Mouse (Mus musculus) adrenal gland, postnatal 36 days (tissue): ENCODE measurements around the gene Miga2. TPM values are rescaled to one million over a fixed set of nuclear protein-coding genes. Genes with fewer than 3 reads are reported as not detected.

Experiments
- DNase-seq, 2 experiments: peaks; one replicate each; pipeline ENCODE4 v3.0.0; 2021; ENCODE audit warnings: mixed read lengths in 1 of 2
- long read RNA-seq, 2 experiments: library from polyadenylated mRNA; stranded (forward); transcript quantifications; one replicate each; pipeline ENCODE4 v2.0.0; 2021; ENCODE audit warnings: borderline sequencing depth in 2 of 2
- total RNA-seq, 2 experiments: library from RNA; stranded (reverse); gene quantifications; 2 replicates each; pipeline ENCODE4 v1.2.3; 2021

The Miga2 gene
- 10 to 100 TPM; 72.9 to 89.7 TPM for total RNA-seq
- long read RNA-seq, experiment 1, transcript Miga2-201 (16 exons, 3,381 nt), result major isoform, 35 of 67 reads
- long read RNA-seq, experiment 1, partial matches to known transcripts, result 8 of 67 reads
- long read RNA-seq, experiment 1, other reads (novel, unspliced or antisense), result 21 of 67 reads
- long read RNA-seq, experiment 2, transcript Miga2-201 (16 exons, 3,381 nt), result major isoform, 25 of 42 reads
- long read RNA-seq, experiment 2, partial matches to known transcripts, result 3 of 42 reads
- long read RNA-seq, experiment 2, other reads (novel, unspliced or antisense), result 11 of 42 reads

- DNase-seq, result peak; percentile 99
Observed at GRCm38 (mm10) chr2:30363773-30364650, at the start of gene Miga2. Gene Miga2, plus strand, starts transcription at chr2:30364233.

DNA sequence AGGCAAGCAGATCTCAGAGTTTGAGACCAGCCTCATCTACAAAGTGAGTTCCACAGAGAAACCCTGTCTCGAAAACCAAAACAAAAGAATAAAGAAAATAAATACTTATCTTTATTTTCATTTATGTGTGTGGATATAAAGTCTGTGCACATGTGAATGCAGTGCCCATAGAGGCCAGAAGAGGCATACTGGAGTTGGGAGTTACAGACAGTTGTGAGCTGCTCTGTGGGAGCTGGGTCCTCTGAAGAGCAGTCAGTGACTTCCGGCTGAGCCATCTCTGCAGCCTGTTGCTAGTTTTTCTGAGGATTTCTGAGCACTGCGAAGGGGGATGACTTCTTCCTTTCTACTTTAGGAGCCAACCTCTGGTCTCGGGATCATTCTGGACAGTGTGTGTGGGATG lies 47.9 kb upstream of the Miga2 start:
- no peak for DNase-seq

DNA sequence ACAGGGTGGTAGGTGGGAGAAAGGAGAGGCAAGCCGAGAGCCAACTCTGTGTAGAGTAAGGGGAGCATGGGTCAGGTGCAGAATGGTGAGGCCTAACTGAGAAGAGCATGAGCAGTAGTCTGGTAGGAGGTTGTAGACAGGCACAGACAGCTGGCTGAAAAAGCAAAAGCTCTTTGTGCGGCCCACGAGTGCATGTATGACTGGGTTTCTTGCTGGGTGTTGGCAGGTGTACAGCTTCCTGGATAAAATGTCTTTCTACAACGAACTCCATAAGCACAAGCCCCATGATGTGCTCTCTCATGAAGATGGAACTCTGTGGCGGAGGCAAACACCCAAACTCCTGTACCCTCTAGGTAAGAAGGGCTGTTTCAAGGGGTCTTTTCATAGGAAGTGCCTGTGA lies 47.1 kb upstream of the Miga2 start:
- no peak for DNase-seq

DNA sequence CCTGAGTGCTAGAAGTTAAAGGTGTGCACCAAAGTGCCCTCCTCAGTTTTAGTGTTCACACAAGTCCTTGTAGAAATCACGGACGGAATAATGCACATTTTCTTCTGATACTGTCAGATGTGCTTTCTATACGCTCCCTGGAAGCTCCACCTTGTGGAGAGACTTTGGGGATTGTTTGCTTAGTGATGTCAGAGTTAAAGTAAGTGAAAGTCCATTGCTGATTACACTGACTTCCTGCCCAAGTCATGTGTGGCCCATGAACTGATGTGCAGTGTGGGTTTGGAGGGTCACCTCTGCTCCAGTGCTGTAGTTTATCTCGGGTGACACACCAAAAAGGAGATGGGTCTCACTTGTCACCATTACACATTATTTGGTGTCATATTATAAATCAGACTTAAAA lies 44.8 kb upstream of the Miga2 start:
- DNase-seq, result no peak

DNA sequence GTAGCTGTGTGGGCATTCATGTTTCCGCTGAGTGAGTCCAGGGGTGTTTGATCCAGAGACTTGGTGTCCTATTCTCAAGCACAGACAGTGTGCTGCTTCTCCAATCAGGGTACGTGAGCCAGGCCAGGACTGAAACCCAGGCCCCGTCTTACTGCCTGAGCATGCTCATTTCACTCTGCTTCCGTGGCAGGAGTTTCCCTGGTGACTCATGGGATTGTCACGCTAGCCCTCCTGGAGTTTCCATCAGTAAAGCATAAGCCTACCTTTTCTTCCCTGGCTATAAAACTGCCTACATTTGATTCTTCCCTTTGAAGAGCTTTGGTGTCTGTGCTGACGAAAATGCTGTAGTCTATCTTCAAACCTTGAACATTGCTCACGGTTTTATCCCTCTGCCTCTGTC lies 40.9 kb upstream of the Miga2 start:
- peak; percentile 46 to 51 for DNase-seq

DNA sequence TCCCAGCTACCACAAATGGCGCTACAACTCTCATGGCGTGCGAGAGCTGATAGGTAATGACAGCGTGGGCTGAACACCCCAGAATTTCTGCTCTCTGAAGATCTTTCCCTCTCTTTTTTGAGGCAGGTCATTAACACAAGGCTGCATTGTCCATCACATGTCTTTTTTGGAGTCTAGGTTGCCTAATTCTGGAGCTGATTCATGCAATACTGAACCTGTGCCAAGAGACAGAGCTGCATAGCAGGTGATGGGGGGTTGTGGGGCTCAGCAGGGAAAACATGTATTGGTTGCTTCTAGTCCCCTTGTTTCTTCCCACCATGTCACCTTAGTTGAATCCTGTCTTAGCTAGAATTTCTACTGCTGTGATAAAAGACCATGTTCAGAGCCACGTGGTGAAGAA lies 38.7 kb upstream of the Miga2 start:
- DNase-seq, result peak in 1 of 2 experiments; percentile 29

DNA sequence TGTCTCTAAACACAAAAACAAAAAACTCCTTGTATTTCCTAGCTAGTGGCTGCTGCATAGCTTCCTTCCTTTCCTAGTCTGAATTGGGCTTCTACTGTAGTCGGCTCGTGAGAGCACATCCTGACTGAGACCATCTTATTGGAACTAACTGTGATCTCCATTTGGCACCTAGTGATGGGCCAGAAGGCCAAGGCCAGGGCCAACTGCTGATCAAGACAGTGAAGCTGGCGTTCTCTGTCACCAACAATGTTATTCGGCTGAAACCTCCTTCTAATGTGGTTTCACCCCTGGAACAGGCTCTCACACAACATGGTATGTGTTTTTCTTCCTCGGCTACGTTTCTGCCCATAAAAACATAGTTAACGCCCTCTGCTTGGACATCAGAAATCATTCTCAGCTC lies 36.8 kb upstream of the Miga2 start:
- DNase-seq, result peak in 1 of 2 experiments; percentile 58

GRCm38 (mm10) chr2:30328791-30329190 lies 35.2 kb upstream of the Miga2 start:
- DNase-seq, result peak in 1 of 2 experiments; percentile 57

- no peak for DNase-seq
Observed at GRCm38 (mm10) chr2:30335324-30335723, 28.7 kb upstream of the Miga2 start.

DNA sequence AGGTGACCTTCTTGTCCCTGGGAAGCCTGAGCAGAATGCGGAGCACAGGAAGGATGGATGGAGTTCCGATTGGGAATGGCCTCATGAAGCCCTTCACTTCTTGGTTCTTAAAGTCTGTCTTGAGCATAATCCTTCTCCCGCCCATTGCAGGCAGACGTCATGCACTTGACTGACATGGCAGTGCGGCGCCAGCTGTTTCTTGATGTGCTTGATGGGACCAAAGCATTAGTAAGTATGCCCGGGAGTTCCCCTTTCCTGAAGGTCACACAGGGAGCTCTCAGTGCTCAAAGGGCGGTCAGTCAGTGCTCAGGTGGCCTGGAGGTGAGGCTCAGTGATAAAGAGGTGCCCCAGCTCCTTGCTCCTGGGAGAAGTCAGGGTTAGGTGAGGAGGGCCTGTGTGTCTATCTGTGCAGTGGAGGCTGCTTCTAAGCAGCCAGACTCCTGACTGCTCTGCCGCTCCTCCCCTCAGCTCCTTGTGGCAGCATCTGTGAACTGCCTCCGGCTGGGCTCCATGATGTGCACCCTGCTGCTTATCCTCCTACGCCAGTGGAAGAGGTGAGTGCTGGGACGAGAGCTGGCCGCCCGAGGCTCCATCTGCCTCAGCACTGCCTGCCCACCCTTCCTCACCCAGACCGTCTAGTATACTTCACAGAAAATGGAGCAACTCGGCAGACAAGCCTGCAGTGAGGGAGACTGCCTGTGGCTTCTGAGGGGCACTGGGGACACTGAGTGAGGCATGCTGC lies 27.7 kb upstream of the Miga2 start:
- peak in 1 of 2 experiments; percentile 24 for DNase-seq

GRCm38 (mm10) chr2:30337179-30337578 lies 26.9 kb upstream of the Miga2 start:
- peak; percentile 83 to 87 for DNase-seq

DNA sequence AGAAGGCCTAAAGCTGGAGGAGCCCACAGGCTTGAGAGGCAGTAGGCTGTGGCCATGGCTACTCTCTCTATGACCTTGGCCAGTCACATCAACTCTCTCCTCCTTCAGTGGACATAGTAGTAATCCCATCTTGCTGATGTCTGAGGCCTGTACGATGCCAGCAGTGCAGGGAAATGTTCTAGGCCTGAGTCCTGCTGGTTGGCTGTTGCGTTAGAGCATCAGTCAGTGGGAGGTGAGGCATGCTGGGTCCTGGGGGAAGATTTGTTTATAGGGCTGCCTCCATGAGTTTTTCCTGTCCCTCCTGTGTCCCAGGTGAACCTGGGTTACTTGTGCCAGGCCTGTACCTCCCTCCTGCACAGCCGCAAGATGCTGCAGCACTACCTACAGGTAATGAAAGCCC lies 22.0 kb upstream of the Miga2 start:
- no peak for DNase-seq

DNA sequence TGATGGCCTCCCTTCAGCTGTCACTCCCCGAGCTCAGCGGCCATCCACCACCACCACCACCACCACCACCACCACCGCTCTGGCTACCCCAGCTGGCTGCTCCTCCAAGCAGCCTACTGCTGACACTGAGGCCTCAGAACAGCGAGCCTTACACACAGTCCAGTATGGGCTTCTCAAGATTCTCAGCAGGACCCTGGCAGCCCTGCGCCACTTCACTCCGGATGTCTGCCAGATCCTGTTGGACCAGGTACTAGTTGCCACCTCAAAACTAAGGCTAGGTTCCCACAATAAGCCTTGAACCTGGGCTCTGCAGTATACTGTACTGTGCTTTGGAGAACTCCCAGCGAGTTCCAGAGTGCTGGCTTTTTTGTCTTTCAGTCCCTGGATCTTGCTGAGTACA lies 21.5 kb upstream of the Miga2 start:
- no peak for DNase-seq

GRCm38 (mm10) chr2:30343601-30344137 lies 20.4 kb upstream of the Miga2 start:
- peak; percentile 70 to 75 for DNase-seq

DNA sequence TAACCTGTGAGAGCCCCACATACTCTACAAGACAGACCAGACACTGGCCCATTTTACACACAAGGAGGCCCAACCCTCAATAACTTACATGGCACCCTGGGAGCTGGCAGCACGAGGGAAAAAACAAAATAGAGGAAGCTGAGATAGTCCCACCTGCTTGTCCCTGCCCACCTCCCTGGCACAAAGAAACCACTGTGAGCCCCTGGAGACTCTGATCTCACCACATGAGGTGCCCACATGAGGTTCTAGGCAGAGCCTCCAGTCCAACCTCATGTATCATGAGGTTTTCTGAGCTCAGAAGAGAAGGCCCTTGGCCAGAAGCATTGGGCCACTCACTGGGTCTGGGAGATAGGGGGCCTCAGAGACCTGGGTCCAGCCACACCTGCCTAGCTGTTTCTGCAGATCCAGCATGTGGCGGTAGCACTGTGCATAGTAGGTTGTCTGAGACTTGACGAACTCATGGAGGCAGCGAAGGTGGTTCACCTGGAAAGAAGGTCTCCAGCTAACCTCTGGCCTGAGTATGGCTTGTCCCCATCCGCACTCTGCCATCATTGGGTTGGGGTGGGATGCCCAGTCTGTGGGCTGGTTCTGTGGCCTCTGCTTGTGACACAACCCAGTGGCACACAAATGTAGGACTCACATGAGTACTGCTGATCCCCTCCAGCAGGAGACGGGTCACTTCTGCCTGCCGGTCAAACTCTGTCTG lies 17.9 kb upstream of the Miga2 start:
- DNase-seq, result no peak

GRCm38 (mm10) chr2:30349196-30349595 lies 14.8 kb upstream of the Miga2 start:
- peak; percentile 68 to 74 for DNase-seq

DNA sequence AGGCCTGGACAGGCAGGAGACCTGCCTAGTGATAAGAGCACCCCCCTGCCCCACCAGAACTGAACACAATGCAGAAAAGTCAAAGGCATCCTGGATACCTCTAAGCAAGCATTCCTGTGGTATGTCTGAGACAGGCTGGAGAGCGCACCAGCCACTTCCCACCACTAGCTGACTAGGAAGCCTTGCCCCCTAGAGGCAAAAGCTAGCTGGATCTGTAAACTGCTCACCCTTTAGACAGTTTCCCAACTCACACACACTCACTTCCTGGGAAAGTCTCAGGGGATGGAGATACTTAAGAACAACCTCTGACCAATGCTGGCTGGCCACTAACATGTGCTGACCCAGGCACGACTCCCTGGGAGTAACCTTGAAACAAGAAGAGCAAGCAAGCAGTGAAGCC lies 12.9 kb upstream of the Miga2 start:
- DNase-seq, result no peak

GRCm38 (mm10) chr2:30355861-30356260 lies 8.2 kb upstream of the Miga2 start:
- no peak for DNase-seq

DNA sequence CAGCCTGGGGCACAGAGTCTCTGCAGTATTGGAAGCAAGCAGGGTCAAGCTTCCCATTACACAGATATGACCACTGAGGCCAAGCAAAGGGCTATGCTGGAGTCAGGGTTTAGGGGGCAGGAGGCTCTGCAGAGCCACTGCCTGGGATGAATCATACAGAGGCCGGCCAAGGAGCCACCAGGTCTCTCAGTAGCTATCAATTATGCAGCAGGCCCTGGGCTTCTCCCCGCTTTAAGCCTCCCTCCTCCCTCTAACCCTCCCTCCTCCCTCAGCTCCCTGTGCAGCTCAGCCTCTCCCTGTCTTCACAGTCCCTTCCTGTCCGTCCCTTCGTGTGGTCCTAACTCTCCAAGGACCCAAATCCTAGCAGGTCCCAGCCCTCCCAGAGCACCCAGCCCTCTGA lies 7.8 kb upstream of the Miga2 start:
- peak; percentile 42 to 50 for DNase-seq

- DNase-seq, result no peak
Observed at GRCm38 (mm10) chr2:30356906-30357305, 7.1 kb upstream of the Miga2 start.
